Mouse (Mus musculus) CH12.LX (cell line): ENCODE results near the gene Cuedc1. TPM values are rescaled to one million over a fixed set of nuclear protein-coding genes. Genes with fewer than 3 reads are reported as not detected.

Experiments
- DNase-seq: peaks from one replicate; pipeline ENCODE4 v3.0.0-alpha.2; 2013; ENCODE audit errors: extremely low read depth
- H3K27ac ChIP-seq: 2 replicates; pipeline ENCODE4 v1.5.1; 2012; ENCODE audit warnings: low read depth, mild to moderate bottlenecking, control low read depth, moderate library complexity; ENCODE audit not compliant: insufficient read depth
- H3K27me3 ChIP-seq: replicated peaks from 2 replicates; pipeline ENCODE3; 2012; ENCODE audit warnings: inconsistent platforms
- H3K36me3 ChIP-seq, 2 experiments: replicated peaks in 1 of 2; 2 replicates each; pipeline versions ENCODE3 to v1.6.1; 2012; ENCODE audit warnings: inconsistent platforms in 1 of 2, low read length in 1 of 2, mild to moderate bottlenecking in 1 of 2, mixed read lengths in 1 of 2, moderate library complexity in 1 of 2; ENCODE audit not compliant: control insufficient read depth in 1 of 2, insufficient read depth in 1 of 2
- H3K4me1 ChIP-seq, 2 experiments: 2 replicates each; pipeline ENCODE4 v1.6.1; 2012; ENCODE audit warnings: inconsistent platforms in 1 of 2, moderate library complexity in 1 of 2; ENCODE audit not compliant: insufficient read depth in 2 of 2, control insufficient read depth in 1 of 2
- H3K4me2 ChIP-seq: 2 replicates; pipeline ENCODE4 v1.6.1; 2012; ENCODE audit warnings: low read depth, mild to moderate bottlenecking, control low read depth; ENCODE audit not compliant: poor library complexity, insufficient read depth, severe bottlenecking
- H3K4me3 ChIP-seq, 3 experiments: fragments of 150-350 bp in 1 of 3; sonication (generic) in 1 of 3; replicated peaks in 1 of 3; 2 replicates each; pipeline versions ENCODE3 to v1.5.1; 2011 to 2012; ENCODE audit warnings: low read depth in 2 of 3, low read length in 2 of 3, mild to moderate bottlenecking in 2 of 3, moderate library complexity in 2 of 3, control low read depth in 1 of 3, improper control_type of control experiment in 1 of 3, inconsistent platforms in 1 of 3, mixed read lengths in 1 of 3; ENCODE audit not compliant: poor library complexity in 1 of 3
- H3K79me2 ChIP-seq: replicated peaks from 2 replicates; pipeline ENCODE4 v1.6.1; 2012; ENCODE audit warnings: mild to moderate bottlenecking, moderate library complexity; ENCODE audit not compliant: control insufficient read depth, poor library complexity, insufficient read depth, severe bottlenecking; ENCODE audit errors: extremely low read depth
- H3K9ac ChIP-seq: 2 replicates; pipeline ENCODE4 v1.6.1; 2012; ENCODE audit warnings: low read depth, mild to moderate bottlenecking, control low read depth, moderate library complexity; ENCODE audit not compliant: insufficient read depth
- H3K9me3 ChIP-seq: replicated peaks from 2 replicates; pipeline ENCODE3; 2012; ENCODE audit warnings: low read length, inconsistent platforms, mixed read lengths
- BHLHE40 ChIP-seq: IDR thresholded peaks from 2 replicates; pipeline ENCODE4 v1.6.1; 2011; ENCODE audit warnings: mild to moderate bottlenecking, low read depth, low read length, improper control_type of control experiment
- CHD2 ChIP-seq: IDR thresholded peaks from 2 replicates; pipeline ENCODE4 v1.6.1; 2011; ENCODE audit warnings: low read length, improper control_type of control experiment
- CTCF ChIP-seq, 2 experiments: IDR thresholded peaks in 1 of 2; conservative IDR thresholded peaks in 1 of 2; 2 replicates each; pipeline ENCODE4 v1.5.1; 2011 to 2012; ENCODE audit warnings: low read depth in 2 of 2, low read length in 2 of 2, improper control_type of control experiment in 1 of 2, inconsistent platforms in 1 of 2, mild to moderate bottlenecking in 1 of 2, moderate library complexity in 1 of 2
- E2F4 ChIP-seq: IDR thresholded peaks from 2 replicates; pipeline ENCODE4 v1.6.1; 2011; ENCODE audit warnings: low read depth, low read length, improper control_type of control experiment; ENCODE audit not compliant: insufficient replicate concordance
- ETS1 ChIP-seq: conservative IDR thresholded peaks from 2 replicates; pipeline ENCODE4 v1.6.1; 2012; ENCODE audit warnings: low read depth, mild to moderate bottlenecking, inconsistent platforms, low read length, improper control_type of control experiment, moderate library complexity
- GABPA ChIP-seq: IDR thresholded peaks from 2 replicates; pipeline ENCODE4 v1.6.1; 2012; ENCODE audit warnings: low read depth, low read length, improper control_type of control experiment, inconsistent platforms; ENCODE audit not compliant: insufficient replicate concordance
- HCFC1 ChIP-seq: IDR thresholded peaks from 2 replicates; pipeline ENCODE4 v1.6.1; 2012; ENCODE audit warnings: low read depth, mild to moderate bottlenecking, inconsistent platforms, low read length, improper control_type of control experiment
- JUN ChIP-seq: IDR thresholded peaks from 2 replicates; pipeline ENCODE4 v1.6.1; 2011; ENCODE audit warnings: low read depth, mild to moderate bottlenecking, low read length, improper control_type of control experiment, moderate library complexity; ENCODE audit not compliant: insufficient read depth
- MAX ChIP-seq: IDR thresholded peaks from 2 replicates; pipeline ENCODE4 v1.6.1; 2011; ENCODE audit warnings: low read length, improper control_type of control experiment
- MAZ ChIP-seq: IDR thresholded peaks from 2 replicates; pipeline ENCODE4 v1.6.1; 2012; ENCODE audit warnings: low read depth, mild to moderate bottlenecking, inconsistent platforms, low read length, improper control_type of control experiment, moderate library complexity
- MXI1 ChIP-seq: IDR thresholded peaks from 2 replicates; pipeline ENCODE4 v1.6.1; 2011; ENCODE audit warnings: mild to moderate bottlenecking, low read depth, low read length, improper control_type of control experiment
- MYC ChIP-seq: IDR thresholded peaks from 2 replicates; pipeline ENCODE4 v1.6.1; 2011; ENCODE audit warnings: low read depth, mild to moderate bottlenecking, improper control_type of control experiment, low read length
- NELFE ChIP-seq: IDR thresholded peaks from 2 replicates; pipeline ENCODE4 v1.6.1; 2011; ENCODE audit warnings: low read depth, low read length, improper control_type of control experiment
- POLR2A ChIP-seq: IDR thresholded peaks from 2 replicates; pipeline ENCODE4 v1.6.1; 2011; ENCODE audit warnings: low read depth, mild to moderate bottlenecking, improper control_type of control experiment, low read length
- POLR2AphosphoS2 ChIP-seq: IDR thresholded peaks from 2 replicates; pipeline ENCODE4 v1.6.1; 2011; ENCODE audit warnings: low read depth, low read length, improper control_type of control experiment
- RCOR1 ChIP-seq: conservative IDR thresholded peaks from 2 replicates; pipeline ENCODE4 v1.6.1; 2012; ENCODE audit warnings: low read depth, mild to moderate bottlenecking, inconsistent platforms, low read length, improper control_type of control experiment
- SIN3A ChIP-seq: IDR thresholded peaks from 2 replicates; pipeline ENCODE4 v1.6.1; 2012; ENCODE audit warnings: low read length, improper control_type of control experiment, inconsistent platforms
- SMC3 ChIP-seq: IDR thresholded peaks from 2 replicates; pipeline ENCODE4 v1.6.1; 2011; ENCODE audit warnings: low read depth, low read length, improper control_type of control experiment
- TBP ChIP-seq: conservative IDR thresholded peaks from 2 replicates; pipeline ENCODE4 v1.6.1; 2011; ENCODE audit warnings: low read depth, low read length, improper control_type of control experiment
- UBTF ChIP-seq: IDR thresholded peaks from 2 replicates; pipeline ENCODE4 v1.6.1; 2012; ENCODE audit warnings: low read depth, mild to moderate bottlenecking, inconsistent platforms, low read length, improper control_type of control experiment, moderate library complexity
- USF1 ChIP-seq: IDR thresholded peaks from 2 replicates; pipeline ENCODE4 v1.6.1; 2014; ENCODE audit warnings: low read depth, mild to moderate bottlenecking, inconsistent platforms, low read length, improper control_type of control experiment
- USF2 ChIP-seq: conservative IDR thresholded peaks from 2 replicates; pipeline ENCODE4 v1.6.1; 2011; ENCODE audit warnings: low read depth, low read length, improper control_type of control experiment
- ZKSCAN1 ChIP-seq: IDR thresholded peaks from 2 replicates; pipeline ENCODE4 v1.6.1; 2012; ENCODE audit warnings: low read depth, inconsistent platforms, low read length, improper control_type of control experiment, borderline replicate concordance
- ZMIZ1 ChIP-seq: IDR thresholded peaks from 2 replicates; pipeline ENCODE4 v1.6.1; 2012; ENCODE audit warnings: low read depth, mild to moderate bottlenecking, inconsistent platforms, low read length, improper control_type of control experiment
- dilution Hi-C: fragments of 300-500 bp; cut with MboI; formaldehyde crosslinking; loops from 2 replicates; pipeline ENCODE4 v1.14.3; 2020; ENCODE audit warnings: low sequenced_read_pairs; ENCODE audit not compliant: extremely low pct_unique_long_range_greater_than_20kb, extremely low pct_ligation_motif_present
- in situ Hi-C: fragments of 300-500 bp; cut with MboI; formaldehyde crosslinking; loops from 3 replicates; pipeline ENCODE4 v1.14.3; 2019; ENCODE audit warnings: low sequenced_read_pairs, low pct_ligation_motif_present, low pct_unique_long_range_greater_than_20kb, mixed read lengths
- polyA plus RNA-seq: library from polyadenylated mRNA; unstranded; fragments of >175 nt; gene quantifications from 2 replicates; pipeline ENCODE4 v1.2.1, GENCODE M21; 2012; ENCODE audit warnings: low read depth; ENCODE audit not compliant: insufficient read length
- total RNA-seq, 2 experiments: library from RNA; depleted of rRNA; stranded (reverse); fragments of 300-350 nt in 1 of 2; fragments of >200 nt in 1 of 2; gene quantifications; 2 replicates each; pipeline ENCODE4 v1.2.3; 2012 to 2014

The Cuedc1 gene
- total and polyA plus RNA-seq, 3 experiments: 0.20 to 0.51 (median 0.47) TPM

DNA sequence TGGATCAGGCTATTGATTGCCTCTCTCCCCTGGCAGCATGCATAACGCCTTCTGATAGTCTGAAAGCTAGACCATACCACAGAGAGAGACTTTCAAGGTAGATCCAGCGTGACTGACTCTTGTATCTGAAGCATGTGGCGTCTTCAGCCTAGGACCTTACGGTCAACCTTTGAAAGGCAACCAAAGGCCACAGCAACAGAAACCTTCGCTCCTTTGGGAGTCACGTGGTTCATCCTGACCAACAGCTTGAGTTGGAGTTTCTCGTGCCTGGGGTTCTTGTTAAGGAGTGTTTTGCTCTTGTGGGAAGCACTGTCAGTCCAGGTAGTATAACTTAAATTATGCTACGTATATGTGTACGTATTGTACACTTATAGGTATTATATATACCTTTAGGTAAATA lies 30.6 kb downstream of the Cuedc1 start:
- no peaks in the 10 kb centered on the region for H3K36me3 ChIP-seq
- in situ Hi-C loops: no loop called here
- H3K27ac ChIP-seq: no peak overlapping the region
- no peak overlapping the region for H3K9ac ChIP-seq
- no peak overlapping the region for H3K4me2 ChIP-seq
- H3K79me2 ChIP-seq: no peaks in the 10 kb centered on the region
- H3K27me3 ChIP-seq: peaks cover 35% of the 10 kb centered on the region
- H3K9me3 ChIP-seq: no peaks in the 10 kb centered on the region
- H3K4me1 ChIP-seq: peaks cover 3 to 18% of the 10 kb centered on the region in 2 experiments; a peak in 3 of 4 replicates
- no peak for DNase-seq
- dilution Hi-C loops: no loop called here
- H3K4me3 ChIP-seq: no peak overlapping the region
- TF ChIP-seq POLR2A: no peak
- no peak for TF ChIP-seq SMC3
- TF ChIP-seq RCOR1: no peak
- TF ChIP-seq MXI1: no peak
- TF ChIP-seq ETS1: no peak
- TF ChIP-seq CHD2: no peak
- TF ChIP-seq MAZ: no peak
- TF ChIP-seq TBP: no peak
- TF ChIP-seq MYC: no peak
- no peak for TF ChIP-seq MAX
- no peak for TF ChIP-seq GABPA
- no peak for TF ChIP-seq NELFE
- TF ChIP-seq E2F4: no peak
- no peak for TF ChIP-seq USF1

DNA sequence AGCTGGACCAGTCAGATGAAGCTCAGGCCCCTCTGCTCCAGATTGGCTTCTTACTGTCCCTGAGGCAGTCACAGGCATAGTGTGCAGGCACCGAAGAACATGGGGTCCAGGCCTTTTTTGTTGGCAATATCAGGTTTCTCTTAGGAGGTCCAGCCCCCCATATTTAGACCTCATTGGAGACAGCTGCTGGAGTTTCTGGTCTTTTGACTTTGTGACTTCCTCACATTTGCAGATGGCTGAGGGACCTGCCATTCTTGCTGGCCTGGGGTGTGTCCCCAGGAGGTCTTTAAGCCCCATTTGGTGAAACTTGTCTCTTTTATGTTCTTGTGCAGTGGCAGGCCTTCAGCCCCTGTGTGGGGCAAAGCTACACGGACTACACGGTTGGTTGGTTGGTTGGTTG lies 31.4 kb downstream of the Cuedc1 start:
- no peak for DNase-seq
- peaks cover 3 to 18% of the 10 kb centered on the region in 2 experiments; a peak in 3 of 4 replicates for H3K4me1 ChIP-seq
- dilution Hi-C loops (no loop called here), in situ Hi-C loops (no loop called here)
- H3K9ac ChIP-seq: no peak overlapping the region
- no peaks in the 10 kb centered on the region for H3K9me3 ChIP-seq
- TF ChIP-seq SIN3A (no peak), JUN (no peak), ZMIZ1 (no peak), ZKSCAN1 (no peak), POLR2AphosphoS2 (no peak), CTCF (conservative IDR thresholded peaks at IDR 0.05 in 1 of 2, IDR thresholded peaks at IDR 0.05 in 1 of 2; ENCODE audit: low read depth in 2 of 2, low read length in 2 of 2) (no peak), BHLHE40 (no peak), HCFC1 (no peak), USF1 (no peak), USF2 (no peak), UBTF (no peak), ETS1 (no peak), GABPA (no peak)
- no peak overlapping the region for H3K4me3 ChIP-seq
- H3K27me3 ChIP-seq: peaks cover 29% of the 10 kb centered on the region
- no peaks in the 10 kb centered on the region for H3K36me3 ChIP-seq
- no peak overlapping the region for H3K4me2 ChIP-seq
- no peaks in the 10 kb centered on the region for H3K79me2 ChIP-seq
- H3K27ac ChIP-seq: no peak overlapping the region
